Mouse (Mus musculus) hindbrain, embryonic 13.5 days (tissue): ENCODE data around the gene Cers6. TPM values are rescaled to one million over a fixed set of nuclear protein-coding genes. Genes with fewer than 3 reads are reported as not detected.
A peak's percentile ranks its signal among the peaks of the same experiment; 100 is the strongest.

Experiments used
- ATAC-seq: fragments of 200-750 bp; cut with Nextera tagmentation; 2 replicates; pipeline ENCODE4 v1.8.0; 2017; ENCODE audit warnings: moderate TSS enrichment; ENCODE audit not compliant: low FRiP score
- H3K27ac ChIP-seq: fragments of 300-500 bp; sonication (generic); 2 replicates; pipeline ENCODE4 v1.5.1; 2015; ENCODE audit warnings: inconsistent platforms, mild to moderate bottlenecking, moderate library complexity
- H3K27me3 ChIP-seq: fragments of 300-500 bp; sonication (generic); 2 replicates; pipeline ENCODE4 v1.6.1; 2015; ENCODE audit warnings: mild to moderate bottlenecking, inconsistent platforms
- H3K36me3 ChIP-seq: fragments of 300-500 bp; sonication (generic); 2 replicates; pipeline ENCODE4 v1.6.1; 2015; ENCODE audit warnings: mild to moderate bottlenecking, inconsistent platforms
- H3K4me1 ChIP-seq: fragments of 300-500 bp; sonication (generic); replicated peaks from 2 replicates; pipeline ENCODE4 v1.6.1; 2015; ENCODE audit warnings: inconsistent platforms
- H3K4me2 ChIP-seq: fragments of 300-500 bp; sonication (generic); 2 replicates; pipeline ENCODE4 v1.6.1; 2015; ENCODE audit warnings: inconsistent platforms, mild to moderate bottlenecking, moderate library complexity
- H3K4me3 ChIP-seq: fragments of 300-500 bp; sonication (generic); 2 replicates; pipeline ENCODE4 v1.5.1; 2015; ENCODE audit warnings: mild to moderate bottlenecking, inconsistent platforms
- H3K9ac ChIP-seq: fragments of 300-500 bp; sonication (generic); 2 replicates; pipeline ENCODE4 v1.6.1; 2015; ENCODE audit warnings: mild to moderate bottlenecking, inconsistent platforms
- H3K9me3 ChIP-seq: fragments of 300-500 bp; sonication (generic); 2 replicates; pipeline ENCODE4 v1.6.1; 2016; ENCODE audit warnings: inconsistent platforms
- WGBS: fragments of 180-500 bp; shearing (Covaris S2); methylation state at CpG from one replicate; pipeline ENCODE4 v1.1.7; 2015; 5-methylcytosine and 5-hydroxymethylcytosine counted together
- polyA plus RNA-seq: library from polyadenylated mRNA; unstranded; fragments of >200 nt; fragmentation: Nextera tagmentation; extraction: Ambion mirVana; gene quantifications from 2 replicates; pipeline ENCODE4 v1.2.1, GENCODE M21; 2015

Gene Cers6
- polyA plus RNA-seq, 1 experiment from 2014 or later, result 64.5 TPM

- 73% methylated on average over 3 of the region's 3 CpGs for WGBS
- ATAC-seq, result no peak
These were observed 242.3 kb downstream of the Cers6 start for GRCm38 (mm10) chr2:69103526-69103925.

GRCm38 (mm10) chr2:69104511-69105145 lies 243.4 kb downstream of the Cers6 start:
- Histone ChIP-seq H3K9me3 (no peaks in the 10 kb centered on the region), H3K4me3 (no peak overlapping the region), H3K36me3 (peaks cover 10% of the 10 kb centered on the region), H3K4me1 (no peaks in the 10 kb centered on the region), H3K27ac (no peak overlapping the region), H3K4me2 (no peak overlapping the region), H3K27me3 (no peaks in the 10 kb centered on the region), H3K9ac (no peak overlapping the region)
- 48% methylated on average over 10 of the region's 10 CpGs for whole genome bisulfite sequencing
- ATAC-seq, result no peak

More at GRCm38 (mm10) chr2:69103526-69103925, 242.3 kb downstream of the Cers6 start:
- Histone ChIP-seq H3K4me1 (no peaks in the 10 kb centered on the region), H3K27me3 (no peaks in the 10 kb centered on the region), H3K4me2 (no peak overlapping the region), H3K4me3 (no peak overlapping the region), H3K27ac (no peak overlapping the region), H3K36me3 (peaks cover 9% of the 10 kb centered on the region; the same call in 1 of the 2 replicates), H3K9me3 (no peaks in the 10 kb centered on the region), H3K9ac (no peak overlapping the region)

GRCm38 (mm10) chr2:69109246-69109645 lies 248.0 kb downstream of the Cers6 start:
- Histone ChIP-seq H3K9ac (no peak overlapping the region), H3K9me3 (no peaks in the 10 kb centered on the region), H3K4me2 (no peak overlapping the region), H3K27me3 (no peaks in the 10 kb centered on the region), H3K4me1 (no peaks in the 10 kb centered on the region), H3K4me3 (no peak overlapping the region), H3K36me3 (peaks cover 18% of the 10 kb centered on the region), H3K27ac (no peak overlapping the region)
- no peak for ATAC-seq
- WGBS, result 86% methylated on average over 5 of the region's 5 CpGs

GRCm38 (mm10) chr2:69109710-69110109 lies 248.5 kb downstream of the Cers6 start:
- Histone ChIP-seq H3K9ac (no peak overlapping the region), H3K9me3 (no peaks in the 10 kb centered on the region), H3K4me3 (no peak overlapping the region), H3K27me3 (no peaks in the 10 kb centered on the region), H3K4me1 (no peaks in the 10 kb centered on the region), H3K4me2 (no peak overlapping the region), H3K36me3 (peaks cover 18% of the 10 kb centered on the region), H3K27ac (no peak overlapping the region)
- WGBS, result 62% methylated on average over 7 of the region's 7 CpGs
- no peak for ATAC-seq

GRCm38 (mm10) chr2:69112609-69113008 lies 251.4 kb downstream of the Cers6 start:
- Histone ChIP-seq H3K4me2 (no peak overlapping the region), H3K4me3 (no peak overlapping the region), H3K27ac (no peak overlapping the region), H3K4me1 (no peaks in the 10 kb centered on the region), H3K36me3 (peaks cover 26% of the 10 kb centered on the region), H3K9me3 (peaks cover 6% of the 10 kb centered on the region), H3K9ac (no peak overlapping the region), H3K27me3 (no peaks in the 10 kb centered on the region)
- ATAC-seq, result no peak
- 88% methylated on average over 5 of the region's 5 CpGs for WGBS

GRCm38 (mm10) chr2:69113829-69114547 lies 252.7 kb downstream of the Cers6 start:
- Histone ChIP-seq H3K27ac (peak overlapping the region; percentile 24; the same call in 1 of the 2 replicates), H3K4me3 (no peak overlapping the region), H3K9ac (no peak overlapping the region), H3K27me3 (no peaks in the 10 kb centered on the region), H3K4me2 (no peak overlapping the region), H3K9me3 (peaks cover 6% of the 10 kb centered on the region), H3K4me1 (no peaks in the 10 kb centered on the region), H3K36me3 (peaks cover 18% of the 10 kb centered on the region)
- WGBS, result 52% methylated on average over 10 of the region's 10 CpGs
- ATAC-seq, result peak; percentile 62; the same call in 1 of the 2 replicates

- Histone ChIP-seq H3K9me3 (peaks cover 6% of the 10 kb centered on the region), H3K36me3 (peaks cover 13% of the 10 kb centered on the region), H3K4me3 (no peak overlapping the region), H3K27me3 (no peaks in the 10 kb centered on the region), H3K4me2 (no peak overlapping the region), H3K4me1 (peaks cover 7% of the 10 kb centered on the region), H3K9ac (no peak overlapping the region), H3K27ac (no peak overlapping the region)
- WGBS, result 87% methylated on average over 3 of the region's 3 CpGs
- no peak for ATAC-seq
These were observed 254.7 kb downstream of the Cers6 start for GRCm38 (mm10) chr2:69115921-69116320.

GRCm38 (mm10) chr2:69116767-69117166 lies 255.5 kb downstream of the Cers6 start:
- Histone ChIP-seq H3K9me3 (peaks cover 6% of the 10 kb centered on the region), H3K27me3 (no peaks in the 10 kb centered on the region)
- 72% methylated on average over 4 of the region's 4 CpGs for WGBS

GRCm38 (mm10) chr2:69118994-69119393 lies 257.8 kb downstream of the Cers6 start:
- Histone ChIP-seq H3K4me2 (no peak overlapping the region), H3K27ac (peak overlapping the region; percentile 19; the same call in 1 of the 2 replicates), H3K36me3 (peaks cover 8% of the 10 kb centered on the region), H3K9ac (no peak overlapping the region), H3K4me1 (peaks cover 7% of the 10 kb centered on the region), H3K9me3 (peaks cover 6% of the 10 kb centered on the region), H3K4me3 (no peak overlapping the region), H3K27me3 (peaks cover 13% of the 10 kb centered on the region; the same call in 1 of the 2 replicates)
- 94% methylated on average over 1 of the region's 1 CpGs for WGBS
- ATAC-seq, result no peak

More at GRCm38 (mm10) chr2:69116767-69117166, 255.5 kb downstream of the Cers6 start:
- Histone ChIP-seq H3K4me1 (peaks cover 7% of the 10 kb centered on the region), H3K36me3 (peaks cover 8% of the 10 kb centered on the region), H3K4me3 (no peak overlapping the region), H3K9ac (no peak overlapping the region), H3K4me2 (no peak overlapping the region), H3K27ac (peak overlapping the region; percentile 19; the same call in 1 of the 2 replicates)
- no peak for ATAC-seq

GRCm38 (mm10) chr2:69119718-69120117 lies 258.5 kb downstream of the Cers6 start:
- peak; percentile 59 for ATAC-seq
- peaks cover 6% of the 10 kb centered on the region for H3K9me3 ChIP-seq
- H3K27me3 ChIP-seq, result peaks cover 16% of the 10 kb centered on the region; the same call in 1 of the 2 replicates
- H3K4me1 ChIP-seq, result peaks cover 7% of the 10 kb centered on the region
- no peak overlapping the region for H3K4me2 ChIP-seq
- H3K27ac ChIP-seq, result peak overlapping the region; percentile 19; the same call in 1 of the 2 replicates
- H3K36me3 ChIP-seq, result peaks cover 8% of the 10 kb centered on the region
- no peak overlapping the region for H3K4me3 ChIP-seq
- H3K9ac ChIP-seq, result no peak overlapping the region
- 36% methylated on average over 2 of the region's 2 CpGs for WGBS

GRCm38 (mm10) chr2:69121681-69122080 lies 260.4 kb downstream of the Cers6 start:
- no peak for ATAC-seq
- 79% methylated on average over 4 of the region's 4 CpGs for WGBS

GRCm38 (mm10) chr2:69125425-69125824 lies 264.2 kb downstream of the Cers6 start:
- no peaks in the 10 kb centered on the region for H3K9me3 ChIP-seq
- H3K36me3 ChIP-seq, result no peaks in the 10 kb centered on the region
- 45% methylated on average over 3 of the region's 3 CpGs for WGBS
- H3K4me2 ChIP-seq, result no peak overlapping the region
- H3K27me3 ChIP-seq, result peaks cover 16% of the 10 kb centered on the region; the same call in 1 of the 2 replicates
- H3K4me1 ChIP-seq, result peaks cover 17% of the 10 kb centered on the region
- no peak overlapping the region for H3K27ac ChIP-seq
- H3K9ac ChIP-seq, result no peak overlapping the region
- H3K4me3 ChIP-seq, result no peak overlapping the region
- 0 out of 2 replicates have a peak, but pooled peaks have one; percentile 30 for ATAC-seq

More at GRCm38 (mm10) chr2:69121681-69122080, 260.4 kb downstream of the Cers6 start:
- Histone ChIP-seq H3K27me3 (peaks cover 16% of the 10 kb centered on the region; the same call in 1 of the 2 replicates), H3K4me1 (peaks cover 10% of the 10 kb centered on the region), H3K4me3 (no peak overlapping the region), H3K36me3 (no peaks in the 10 kb centered on the region), H3K9ac (no peak overlapping the region), H3K4me2 (no peak overlapping the region), H3K27ac (no peak overlapping the region), H3K9me3 (no peaks in the 10 kb centered on the region)
